Mouse (Mus musculus) ES-Bruce4 (cell line): ENCODE measurements around the gene Bpifa6.

Experiments
- CTCF ChIP-seq: IDR thresholded peaks from one replicate; pipeline ENCODE4 v1.8.1; 2011; ENCODE audit warnings: low read depth, low read length
- EP300 ChIP-seq: IDR thresholded peaks from 2 replicates; pipeline ENCODE4 v1.6.1; 2011; ENCODE audit warnings: low read depth, low read length; ENCODE audit not compliant: insufficient read depth
- POLR2A ChIP-seq: IDR thresholded peaks from one replicate; pipeline ENCODE4 v1.8.1; 2011; ENCODE audit warnings: low read length; ENCODE audit not compliant: insufficient read depth

DNA sequence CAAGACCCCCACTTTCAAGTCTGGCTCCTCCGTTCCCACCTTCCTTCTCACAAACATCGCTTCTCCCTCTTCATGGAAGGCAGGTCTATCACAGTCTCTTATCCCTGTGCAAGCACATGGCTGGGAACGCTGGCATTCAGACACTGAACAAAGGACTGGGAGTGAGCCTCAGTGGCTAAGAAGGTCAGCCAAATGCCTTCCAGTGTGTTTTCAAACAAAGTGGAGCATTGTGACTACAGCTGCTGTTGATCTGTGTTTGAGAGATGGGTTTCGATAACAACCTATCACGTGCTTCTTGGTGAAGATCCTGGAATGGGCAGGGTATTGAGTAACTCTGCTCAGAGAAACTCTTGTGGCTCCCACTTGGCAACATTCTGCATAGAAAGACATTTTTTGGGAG lies 4.5 kb upstream of the Bpifa6 start:
- no peak for TF ChIP-seq EP300
- TF ChIP-seq CTCF = no peak
- TF ChIP-seq POLR2A = no peak
